Mouse (Mus musculus): Measurements from ENCODE around the gene Ccnc. TPM values are rescaled to one million over a fixed set of nuclear protein-coding genes. Genes with fewer than 3 reads are reported as not detected.
A peak's percentile ranks its signal among the peaks of the same experiment; 100 is the strongest.

Ccnc gene
- total and polyA plus RNA-seq, 2 experiments: 4.4 to 19.0 TPM

DNA sequence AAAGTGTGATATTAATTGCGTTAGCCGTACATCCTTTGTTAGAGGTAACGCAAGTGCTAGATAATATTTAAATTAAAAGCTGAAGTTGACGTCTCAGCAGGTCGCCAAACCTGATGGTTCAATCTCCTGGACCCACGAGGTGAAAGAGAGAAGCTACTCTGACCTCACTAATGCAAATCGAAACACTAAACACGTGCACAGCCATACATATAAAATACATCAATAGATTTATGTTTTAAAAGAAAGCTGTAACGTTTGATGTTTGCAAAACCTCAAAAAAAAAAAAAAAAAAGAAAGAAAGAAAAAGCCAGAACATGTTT, 49.4 kb downstream of the Ccnc start:
- Histone ChIP-seq H3K36me3 (ENCODE audit: control insufficient read depth, insufficient read depth, low read length) (peaks cover 8% of the 10 kb centered on the region; the same call in 1 of the 2 replicates), H3K27ac (replicated peaks; ENCODE audit: insufficient read depth, low read depth, low read length) (no peak overlapping the region), H3K79me2 (ENCODE audit: control insufficient read depth, insufficient read depth, low read length) (peaks cover 10% of the 10 kb centered on the region), H3K4me3 (ENCODE audit: insufficient read depth, low read depth, low read length) (peak overlapping the region; percentile 100; the same call in 1 of the 2 replicates), H3K9ac (ENCODE audit: low read depth, low read length) (no peak overlapping the region), H3K4me1 (ENCODE audit: control insufficient read depth, insufficient read depth, low read length) (peaks cover 4% of the 10 kb centered on the region; the same call in 1 of the 2 replicates), H3K27me3 (ENCODE audit: control insufficient read depth, insufficient read depth, low read length) (no peaks in the 10 kb centered on the region)
- TF ChIP-seq POLR2A (IDR thresholded peaks at IDR 0.05; ENCODE audit: extremely low read depth, insufficient read depth, low read length) (no peak), CTCF (IDR thresholded peaks at IDR 0.05; ENCODE audit: low read depth, low read length) (no peak)
- 3% methylated on average over 9 of the region's 9 CpGs for WGBS
- DNase-seq (ENCODE audit: extremely low read depth, low read depth, low spot score): no peak

DNA sequence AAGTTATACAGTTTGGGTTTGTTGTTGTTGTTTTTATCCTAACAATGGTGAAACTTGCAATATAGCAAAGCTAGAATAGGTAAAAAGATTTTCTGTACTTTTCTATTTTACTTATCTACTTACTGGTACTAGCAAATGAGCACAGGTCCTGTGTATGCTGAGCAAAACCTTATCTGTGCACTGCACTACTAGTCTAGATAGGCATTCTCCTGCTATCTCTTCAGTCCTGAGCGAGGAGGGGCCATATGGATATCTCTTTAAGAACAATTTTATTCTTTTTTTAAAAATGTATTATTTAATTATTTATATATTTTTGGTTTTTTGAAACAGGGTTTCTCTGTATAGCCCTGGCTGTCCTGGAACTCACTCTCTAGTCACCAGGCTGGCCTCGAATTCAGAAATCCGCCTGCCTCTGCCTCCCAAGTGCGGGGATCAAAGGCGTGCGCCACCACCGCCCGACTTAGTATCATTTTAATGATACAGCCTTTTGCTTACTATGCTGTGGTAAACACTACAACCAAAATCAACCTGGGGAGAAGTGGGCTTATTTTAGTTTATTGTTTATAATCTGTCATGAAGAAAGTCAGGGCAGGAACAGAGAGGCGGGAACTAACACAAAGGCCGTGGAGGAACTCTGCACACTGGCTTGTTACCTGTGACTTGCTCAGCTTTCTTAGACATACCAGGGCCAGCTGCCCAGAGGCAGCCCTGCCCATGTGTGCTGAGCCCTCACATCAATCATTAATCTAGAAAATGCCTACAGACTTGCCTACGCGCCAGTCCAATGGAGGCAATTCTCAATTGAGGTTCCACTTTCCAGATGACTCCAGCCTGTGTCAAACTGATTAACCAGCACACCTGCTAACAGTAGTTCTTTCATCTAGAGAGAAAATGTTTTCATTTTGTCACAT, 53.6 kb downstream of the Ccnc start:
- no peak overlapping the region for H3K27ac ChIP-seq (replicated peaks; ENCODE audit: insufficient read depth, low read depth, low read length)
- peaks cover 36% of the 10 kb centered on the region for H3K36me3 ChIP-seq (ENCODE audit: control insufficient read depth, insufficient read depth, low read length)
- peak; percentile 26 for DNase-seq (ENCODE audit: extremely low read depth, low read depth, low spot score)
- H3K27me3 ChIP-seq (ENCODE audit: control insufficient read depth, insufficient read depth, low read length): no peaks in the 10 kb centered on the region
- H3K79me2 ChIP-seq (ENCODE audit: control insufficient read depth, insufficient read depth, low read length): peaks cover 10% of the 10 kb centered on the region
- H3K9ac ChIP-seq (ENCODE audit: low read depth, low read length): no peak overlapping the region
- no peak overlapping the region for H3K4me3 ChIP-seq (ENCODE audit: insufficient read depth, low read depth, low read length)
- TF ChIP-seq POLR2A (IDR thresholded peaks at IDR 0.05; ENCODE audit: extremely low read depth, insufficient read depth, low read length) (no peak), CTCF (IDR thresholded peaks at IDR 0.05; ENCODE audit: low read depth, low read length) (no peak)
- 81% methylated on average over 12 of the region's 12 CpGs for WGBS
- peaks cover 3% of the 10 kb centered on the region; the same call in 1 of the 2 replicates for H3K4me1 ChIP-seq (ENCODE audit: control insufficient read depth, insufficient read depth, low read length)

GRCm38 (mm10) chr4:21786268-21786667, 58.8 kb downstream of the Ccnc start:
- TF ChIP-seq POLR2A (IDR thresholded peaks at IDR 0.05; ENCODE audit: extremely low read depth, insufficient read depth, low read length) (no peak), CTCF (IDR thresholded peaks at IDR 0.05; ENCODE audit: low read depth, low read length) (no peak)
- no peak overlapping the region for H3K27ac ChIP-seq (replicated peaks; ENCODE audit: insufficient read depth, low read depth, low read length)
- no peak overlapping the region for H3K4me3 ChIP-seq (ENCODE audit: insufficient read depth, low read depth, low read length)
- 93% methylated on average over 12 of the region's 12 CpGs for WGBS
- H3K36me3 ChIP-seq (ENCODE audit: control insufficient read depth, insufficient read depth, low read length): peaks cover 55% of the 10 kb centered on the region
- H3K27me3 ChIP-seq (ENCODE audit: control insufficient read depth, insufficient read depth, low read length): no peaks in the 10 kb centered on the region
- no peaks in the 10 kb centered on the region for H3K4me1 ChIP-seq (ENCODE audit: control insufficient read depth, insufficient read depth, low read length)
- DNase-seq (ENCODE audit: extremely low read depth, low read depth, low spot score): no peak
- H3K9ac ChIP-seq (ENCODE audit: low read depth, low read length): no peak overlapping the region
- H3K79me2 ChIP-seq (ENCODE audit: control insufficient read depth, insufficient read depth, low read length): no peaks in the 10 kb centered on the region

- WGBS: over 99% methylated on average over 6 of the region's 6 CpGs
- DNase-seq (ENCODE audit: extremely low read depth, low read depth, low spot score): no peak
- no peaks in the 10 kb centered on the region for H3K4me1 ChIP-seq (ENCODE audit: control insufficient read depth, insufficient read depth, low read length)
- H3K27ac ChIP-seq (replicated peaks; ENCODE audit: insufficient read depth, low read depth, low read length): no peak overlapping the region
- TF ChIP-seq POLR2A (IDR thresholded peaks at IDR 0.05; ENCODE audit: extremely low read depth, insufficient read depth, low read length) (no peak), CTCF (IDR thresholded peaks at IDR 0.05; ENCODE audit: low read depth, low read length) (no peak)
- peaks cover 42% of the 10 kb centered on the region for H3K36me3 ChIP-seq (ENCODE audit: control insufficient read depth, insufficient read depth, low read length)
- H3K27me3 ChIP-seq (ENCODE audit: control insufficient read depth, insufficient read depth, low read length): no peaks in the 10 kb centered on the region
- H3K4me3 ChIP-seq (ENCODE audit: insufficient read depth, low read depth, low read length): no peak overlapping the region
- H3K9ac ChIP-seq (ENCODE audit: low read depth, low read length): no peak overlapping the region
- H3K79me2 ChIP-seq (ENCODE audit: control insufficient read depth, insufficient read depth, low read length): no peaks in the 10 kb centered on the region
Observed at GRCm38 (mm10) chr4:21788903-21789302, 61.4 kb downstream of the Ccnc start.

DNA sequence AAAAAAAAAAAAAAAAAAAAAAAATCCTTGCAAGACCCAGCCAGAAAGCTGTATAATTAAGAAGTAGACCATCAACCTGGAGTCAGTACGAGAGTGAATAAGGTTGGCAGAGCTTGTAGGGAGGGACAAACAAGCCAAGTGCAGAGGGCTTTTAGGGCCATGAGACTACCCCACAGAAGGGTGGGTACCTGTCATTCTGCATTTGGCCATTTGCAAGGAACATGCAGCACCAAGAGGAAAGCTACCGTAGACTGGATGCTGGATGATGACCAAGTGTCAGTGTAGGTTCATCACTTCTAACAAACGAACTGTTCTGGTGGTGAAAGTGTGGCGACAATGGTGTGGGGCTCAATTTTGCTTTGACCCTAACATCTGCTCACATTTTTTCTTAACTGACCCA, 62.3 kb downstream of the Ccnc start:
- peaks cover 36% of the 10 kb centered on the region for H3K36me3 ChIP-seq (ENCODE audit: control insufficient read depth, insufficient read depth, low read length)
- no peak overlapping the region for H3K9ac ChIP-seq (ENCODE audit: low read depth, low read length)
- no peak for DNase-seq (ENCODE audit: extremely low read depth, low read depth, low spot score)
- no peak for TF ChIP-seq POLR2A (IDR thresholded peaks at IDR 0.05; ENCODE audit: extremely low read depth, insufficient read depth, low read length)
- no peak overlapping the region for H3K27ac ChIP-seq (replicated peaks; ENCODE audit: insufficient read depth, low read depth, low read length)
- no peaks in the 10 kb centered on the region for H3K4me1 ChIP-seq (ENCODE audit: control insufficient read depth, insufficient read depth, low read length)
- WGBS: 88% methylated on average over 4 of the region's 4 CpGs
- H3K4me3 ChIP-seq (ENCODE audit: insufficient read depth, low read depth, low read length): no peak overlapping the region
- no peaks in the 10 kb centered on the region for H3K79me2 ChIP-seq (ENCODE audit: control insufficient read depth, insufficient read depth, low read length)
- H3K27me3 ChIP-seq (ENCODE audit: control insufficient read depth, insufficient read depth, low read length): no peaks in the 10 kb centered on the region

GRCm38 (mm10) chr4:21793631-21794030, 66.1 kb downstream of the Ccnc start:
- Histone ChIP-seq H3K27me3 (ENCODE audit: control insufficient read depth, insufficient read depth, low read length) (no peaks in the 10 kb centered on the region), H3K4me3 (ENCODE audit: insufficient read depth, low read depth, low read length) (no peak overlapping the region), H3K79me2 (ENCODE audit: control insufficient read depth, insufficient read depth, low read length) (no peaks in the 10 kb centered on the region), H3K9ac (ENCODE audit: low read depth, low read length) (no peak overlapping the region), H3K36me3 (ENCODE audit: control insufficient read depth, insufficient read depth, low read length) (peaks cover 37% of the 10 kb centered on the region), H3K4me1 (ENCODE audit: control insufficient read depth, insufficient read depth, low read length) (no peaks in the 10 kb centered on the region), H3K27ac (replicated peaks; ENCODE audit: insufficient read depth, low read depth, low read length) (no peak overlapping the region)
- 90% methylated on average over 3 of the region's 3 CpGs for WGBS
- DNase-seq (ENCODE audit: extremely low read depth, low read depth, low spot score): no peak
- TF ChIP-seq POLR2A (IDR thresholded peaks at IDR 0.05; ENCODE audit: extremely low read depth, insufficient read depth, low read length) (no peak), CTCF (IDR thresholded peaks at IDR 0.05; ENCODE audit: low read depth, low read length) (no peak)

All from liver, adult 2 months (tissue).